Mouse (Mus musculus): Measurements from ENCODE around the gene Tmem132c. TPM values are rescaled to one million over a fixed set of nuclear protein-coding genes. Genes with fewer than 3 reads are reported as not detected.
A peak's percentile ranks its signal among the peaks of the same experiment; 100 is the strongest.

The Tmem132c gene
- polyA plus RNA-seq, 1 experiment from 2014 or later: 51.8 TPM

DNA sequence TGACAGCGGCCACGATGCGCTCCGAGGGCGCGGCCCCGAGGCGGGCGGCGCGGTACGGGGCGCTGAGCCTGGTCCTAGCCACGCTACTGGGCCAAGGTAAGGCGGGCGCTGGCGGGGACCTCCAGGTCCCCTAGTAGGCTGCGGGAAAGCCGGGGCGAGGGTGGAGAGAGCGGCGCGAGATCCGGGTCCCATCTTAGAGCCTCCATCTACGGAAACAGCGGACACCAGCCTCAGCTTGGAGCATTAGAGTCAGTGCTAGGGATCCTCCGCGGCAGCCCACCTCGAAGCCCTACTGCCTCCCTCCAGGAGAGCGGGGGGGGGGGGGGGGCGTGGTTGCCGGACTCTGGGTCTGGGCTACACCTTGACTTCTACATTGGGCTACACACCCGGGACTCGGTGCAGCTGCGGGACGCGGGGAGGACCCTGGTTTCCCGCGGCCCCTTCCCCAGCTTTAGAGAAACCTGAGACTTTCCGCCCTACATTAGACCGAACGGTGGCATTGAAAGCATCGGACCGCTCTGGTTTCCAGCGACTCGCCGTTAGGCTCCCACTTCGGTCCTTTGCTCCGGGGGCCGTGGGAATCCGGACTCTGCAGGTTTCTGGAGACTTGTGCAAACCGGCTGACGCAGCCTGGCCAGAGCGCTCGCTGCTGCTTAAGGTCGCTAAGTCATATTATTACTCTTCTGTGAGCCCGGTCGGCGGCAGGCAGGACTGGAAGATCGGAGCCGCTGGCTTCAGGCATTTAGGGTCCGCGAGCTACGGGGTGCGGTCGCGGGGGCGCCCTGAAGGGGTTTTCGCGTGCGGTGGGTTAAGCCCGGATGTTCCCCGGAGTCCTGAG, 536 bp downstream of the Tmem132c start:
- Histone ChIP-seq H3K27ac (peak overlapping the region; percentile 84), H3K4me1 (peaks cover 18% of the 10 kb centered on the region), H3K9ac (peak overlapping the region; percentile 68), H3K4me2 (replicated peaks) (peak overlapping the region; percentile 84), H3K27me3 (peaks cover 3% of the 10 kb centered on the region; the same call in 1 of the 2 replicates), H3K4me3 (peak overlapping the region; percentile 75), H3K9me3 (peaks cover 4% of the 10 kb centered on the region), H3K36me3 (no peaks in the 10 kb centered on the region)
- WGBS: under 1% methylated on average over 71 of the region's 73 CpGs
- peak; percentile 71 for ATAC-seq (ENCODE audit: insufficient number of reproducible peaks, insufficient read depth, low FRiP score, low TSS enrichment)

DNA sequence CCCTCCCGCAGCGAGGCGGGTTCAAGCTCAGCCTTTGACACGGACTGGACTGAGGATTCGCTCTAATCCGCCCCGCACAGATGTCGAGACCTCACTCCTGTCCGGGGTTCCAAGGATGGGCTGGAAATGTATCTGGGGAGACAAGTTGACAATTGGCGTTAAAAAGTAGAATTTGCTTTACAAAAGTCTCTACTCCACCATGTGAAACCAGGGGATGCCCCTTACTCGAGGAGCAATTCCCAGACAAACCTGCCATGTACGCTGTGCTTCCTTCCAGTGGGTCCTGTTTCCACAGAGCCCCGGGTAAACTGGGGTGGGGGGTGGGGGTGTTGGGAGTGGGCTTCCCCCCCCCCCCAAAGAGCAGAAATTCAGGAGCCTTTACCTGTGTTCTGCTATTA, 1.2 kb downstream of the Tmem132c start:
- Histone ChIP-seq H3K4me2 (replicated peaks) (peak overlapping the region; percentile 84), H3K9me3 (peaks cover 4% of the 10 kb centered on the region), H3K27ac (no peak overlapping the region), H3K27me3 (peaks cover 3% of the 10 kb centered on the region; the same call in 1 of the 2 replicates), H3K9ac (peak overlapping the region; percentile 68), H3K36me3 (no peaks in the 10 kb centered on the region), H3K4me3 (peak overlapping the region; percentile 75), H3K4me1 (peaks cover 18% of the 10 kb centered on the region)
- no peak for ATAC-seq (ENCODE audit: insufficient number of reproducible peaks, insufficient read depth, low FRiP score, low TSS enrichment)
- 2% methylated on average over 13 of the region's 13 CpGs for WGBS

DNA sequence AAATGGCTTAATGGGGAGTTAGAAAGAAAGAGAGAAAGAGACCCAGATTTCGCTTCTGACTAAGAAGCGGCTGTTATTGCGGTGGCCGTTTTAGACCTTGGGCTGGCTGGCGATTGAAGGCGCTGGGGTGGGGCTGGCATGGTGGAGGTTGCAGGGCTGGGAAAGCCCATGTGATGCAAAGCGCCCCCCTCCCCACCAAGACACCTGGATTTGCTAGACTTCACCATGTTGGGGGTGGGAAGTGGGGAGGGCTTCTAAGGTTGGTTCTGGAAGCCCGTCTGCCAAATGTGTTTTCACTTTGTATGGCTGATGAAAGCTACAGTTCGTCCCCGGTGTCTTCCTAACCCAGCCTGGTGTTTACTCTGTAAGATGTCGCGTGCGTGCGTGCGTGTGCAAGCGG, 1.6 kb downstream of the Tmem132c start:
- peaks cover 18% of the 10 kb centered on the region for H3K4me1 ChIP-seq
- H3K4me3 ChIP-seq: peak overlapping the region; percentile 75
- peaks cover 4% of the 10 kb centered on the region for H3K9me3 ChIP-seq
- H3K27me3 ChIP-seq: 0 out of 2 replicates have a peak, but pooled peaks cover 3% of the 10 kb centered on the region
- H3K9ac ChIP-seq: peak overlapping the region; percentile 68
- no peak overlapping the region for H3K27ac ChIP-seq
- ATAC-seq (ENCODE audit: insufficient number of reproducible peaks, insufficient read depth, low FRiP score, low TSS enrichment): no peak
- 0% methylated on average over 16 of the region's 16 CpGs for WGBS
- peak overlapping the region; percentile 84 for H3K4me2 ChIP-seq (replicated peaks)
- H3K36me3 ChIP-seq: no peaks in the 10 kb centered on the region

DNA sequence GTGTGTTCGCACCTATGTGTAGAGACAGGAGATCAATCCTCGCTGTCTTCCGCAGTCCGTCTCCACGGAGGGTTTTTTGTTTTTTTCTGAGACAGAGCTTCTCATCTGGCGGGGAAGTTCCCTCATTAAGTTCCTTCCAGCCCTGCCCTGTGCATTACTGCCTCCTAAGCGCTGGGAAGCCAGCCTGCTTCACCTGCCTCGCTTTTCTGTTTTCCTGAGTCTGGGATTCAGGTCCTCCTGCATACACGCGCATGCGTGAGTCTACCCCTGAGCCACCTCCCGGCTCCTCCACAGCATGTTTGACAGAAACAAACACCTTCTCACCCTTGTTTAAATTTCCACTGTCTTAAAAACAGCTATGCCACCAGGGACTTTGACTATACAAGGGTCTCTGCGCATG, 2.0 kb downstream of the Tmem132c start:
- ATAC-seq (ENCODE audit: insufficient number of reproducible peaks, insufficient read depth, low FRiP score, low TSS enrichment): no peak
- Histone ChIP-seq H3K4me2 (replicated peaks) (peak overlapping the region; percentile 84), H3K9ac (peak overlapping the region; percentile 68), H3K36me3 (no peaks in the 10 kb centered on the region), H3K4me3 (peak overlapping the region; percentile 75), H3K4me1 (peaks cover 18% of the 10 kb centered on the region), H3K27me3 (0 out of 2 replicates have a peak, but pooled peaks cover 3% of the 10 kb centered on the region), H3K9me3 (peaks cover 4% of the 10 kb centered on the region), H3K27ac (no peak overlapping the region)
- WGBS: 6% methylated on average over 13 of the region's 13 CpGs

DNA sequence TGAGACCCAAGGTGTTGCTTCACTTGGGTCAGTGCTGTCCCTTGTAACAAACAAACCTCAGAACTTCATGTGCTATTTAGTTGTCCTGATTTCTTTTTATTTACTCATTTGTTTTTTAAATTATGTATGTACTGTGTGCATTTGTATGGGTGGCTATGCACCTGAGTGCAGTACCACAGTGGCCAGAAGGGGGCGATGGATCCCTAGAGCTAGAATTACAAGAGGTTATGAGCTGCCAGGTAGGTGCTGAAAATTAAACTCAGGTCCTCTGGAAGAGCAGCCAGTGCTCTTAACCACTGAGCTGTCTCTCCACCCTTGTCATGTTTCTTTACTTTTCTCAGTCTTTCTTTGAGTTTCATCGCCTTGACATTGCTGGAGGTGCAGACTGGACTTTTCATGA, 11.7 kb downstream of the Tmem132c start:
- Histone ChIP-seq H3K4me1 (0 out of 2 replicates have a peak, but pooled peaks cover 3% of the 10 kb centered on the region), H3K9me3 (no peaks in the 10 kb centered on the region), H3K9ac (no peak overlapping the region), H3K4me3 (no peak overlapping the region), H3K27ac (no peak overlapping the region), H3K36me3 (no peaks in the 10 kb centered on the region), H3K4me2 (replicated peaks) (no peak overlapping the region), H3K27me3 (no peaks in the 10 kb centered on the region)
- WGBS: 61% methylated on average over 2 of the region's 2 CpGs
- no peak for ATAC-seq (ENCODE audit: insufficient number of reproducible peaks, insufficient read depth, low FRiP score, low TSS enrichment)

DNA sequence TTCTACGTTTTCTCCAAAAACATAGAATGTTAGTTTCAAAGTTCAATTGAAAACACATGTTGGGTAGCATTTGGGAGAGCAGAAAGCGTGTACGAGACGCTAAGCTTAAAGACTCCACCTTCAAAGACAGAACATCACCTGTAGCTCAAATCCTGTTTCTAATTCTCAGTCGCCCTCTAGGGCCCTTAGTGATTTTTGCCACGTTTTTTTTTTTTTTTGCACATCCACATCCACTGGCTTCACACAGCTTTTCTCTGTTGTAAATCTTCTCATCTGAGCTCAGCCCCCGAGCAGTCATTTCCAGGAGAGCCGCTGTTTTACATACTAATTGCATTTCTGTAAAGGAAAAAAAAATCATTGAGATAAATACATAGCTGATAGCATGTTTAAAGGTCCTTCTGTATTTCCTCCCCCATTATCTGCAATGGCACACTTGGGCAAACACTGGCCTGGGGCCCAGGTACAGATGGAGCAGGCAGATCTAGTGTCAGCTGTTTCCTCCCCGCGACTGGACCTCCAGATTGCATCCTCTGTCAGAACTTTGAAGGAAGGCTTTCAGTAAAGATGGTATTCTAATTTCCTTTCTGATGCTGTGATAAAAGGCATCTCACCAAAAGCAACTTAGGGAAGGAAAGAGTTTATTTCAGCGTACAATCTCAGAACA, 15.5 kb downstream of the Tmem132c start:
- 43% methylated on average over 11 of the region's 11 CpGs for WGBS
- Histone ChIP-seq H3K27me3 (no peaks in the 10 kb centered on the region), H3K4me3 (no peak overlapping the region), H3K4me2 (replicated peaks) (no peak overlapping the region), H3K4me1 (0 out of 2 replicates have a peak, but pooled peaks cover 3% of the 10 kb centered on the region), H3K9ac (no peak overlapping the region), H3K36me3 (no peaks in the 10 kb centered on the region), H3K27ac (no peak overlapping the region), H3K9me3 (no peaks in the 10 kb centered on the region)
- ATAC-seq (ENCODE audit: insufficient number of reproducible peaks, insufficient read depth, low FRiP score, low TSS enrichment): no peak

DNA sequence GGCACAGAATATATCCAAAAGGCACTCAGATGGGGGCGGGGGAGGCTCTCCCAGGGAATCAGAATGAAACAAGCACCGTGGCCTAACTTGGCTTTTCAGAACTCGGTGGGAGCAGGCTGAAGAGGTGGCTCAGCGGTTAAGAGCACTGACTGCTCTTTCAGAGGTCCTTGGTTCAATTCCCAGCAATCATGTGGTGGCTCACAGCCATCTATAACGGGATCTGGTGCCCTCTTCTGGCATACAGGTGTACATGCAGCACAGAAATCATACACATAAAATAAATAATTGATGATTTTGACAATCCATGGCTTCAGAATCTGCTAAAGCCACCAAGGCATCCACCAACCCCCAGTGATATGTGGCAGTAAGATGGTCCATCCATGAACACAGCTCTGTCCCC, 20.5 kb downstream of the Tmem132c start:
- Histone ChIP-seq H3K27ac (no peak overlapping the region), H3K9ac (no peak overlapping the region), H3K9me3 (no peaks in the 10 kb centered on the region), H3K4me2 (replicated peaks) (no peak overlapping the region), H3K27me3 (no peaks in the 10 kb centered on the region), H3K4me3 (no peak overlapping the region), H3K4me1 (0 out of 2 replicates have a peak, but pooled peaks cover 2% of the 10 kb centered on the region), H3K36me3 (no peaks in the 10 kb centered on the region)
- 85% methylated on average over 5 of the region's 5 CpGs for WGBS
- no peak for ATAC-seq (ENCODE audit: insufficient number of reproducible peaks, insufficient read depth, low FRiP score, low TSS enrichment)

DNA sequence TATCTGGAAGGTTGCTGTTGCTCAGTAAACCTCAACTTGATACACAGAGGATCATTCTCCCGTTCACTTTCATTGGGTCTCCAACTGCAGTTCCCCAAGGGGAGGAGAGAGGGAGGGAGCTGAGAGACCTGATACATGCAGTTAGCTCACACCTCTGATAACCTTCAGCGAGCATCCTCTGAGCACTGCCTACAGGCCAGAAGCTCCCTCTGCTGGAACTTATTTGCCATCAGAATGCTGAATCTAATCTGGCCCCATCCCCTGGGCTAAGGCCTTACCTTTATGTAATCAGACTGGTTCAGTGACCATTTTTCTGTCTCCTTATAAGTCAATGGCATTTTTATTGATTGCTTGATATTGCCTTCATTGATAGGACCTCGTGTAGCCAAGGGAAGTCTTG, 29.5 kb downstream of the Tmem132c start:
- H3K4me2 ChIP-seq (replicated peaks): no peak overlapping the region
- H3K36me3 ChIP-seq: no peaks in the 10 kb centered on the region
- no peak overlapping the region for H3K9ac ChIP-seq
- no peaks in the 10 kb centered on the region for H3K27me3 ChIP-seq
- no peak overlapping the region for H3K27ac ChIP-seq
- H3K4me3 ChIP-seq: no peak overlapping the region
- no peaks in the 10 kb centered on the region for H3K4me1 ChIP-seq
- ATAC-seq (ENCODE audit: insufficient number of reproducible peaks, insufficient read depth, low FRiP score, low TSS enrichment): no peak
- WGBS: 53% methylated on average over 3 of the region's 3 CpGs
- H3K9me3 ChIP-seq: no peaks in the 10 kb centered on the region

DNA sequence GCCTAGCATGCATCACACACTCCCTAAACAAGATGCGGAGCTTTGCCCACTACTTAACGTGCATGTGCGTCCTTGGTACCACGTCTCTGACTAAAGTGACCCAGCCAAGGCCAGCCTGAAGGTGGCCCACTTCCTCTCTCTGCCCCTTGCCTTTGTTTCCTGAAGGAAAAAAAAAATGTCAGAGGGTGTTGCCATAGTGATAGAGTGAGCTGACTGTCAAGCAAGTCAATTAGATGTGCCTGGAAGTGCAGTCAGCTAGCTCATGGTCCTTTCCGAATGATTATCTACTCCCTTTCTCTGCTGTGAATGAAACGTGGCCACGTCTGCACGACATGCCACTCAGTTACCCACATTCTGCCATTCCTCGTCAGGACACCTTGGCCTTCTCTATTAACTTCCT, 37.9 kb downstream of the Tmem132c start:
- H3K27ac ChIP-seq: no peak overlapping the region
- no peaks in the 10 kb centered on the region for H3K27me3 ChIP-seq
- no peak overlapping the region for H3K9ac ChIP-seq
- no peak overlapping the region for H3K4me2 ChIP-seq (replicated peaks)
- H3K4me3 ChIP-seq: no peak overlapping the region
- H3K36me3 ChIP-seq: no peaks in the 10 kb centered on the region
- ATAC-seq (ENCODE audit: insufficient number of reproducible peaks, insufficient read depth, low FRiP score, low TSS enrichment): no peak
- H3K4me1 ChIP-seq: peaks cover 9% of the 10 kb centered on the region; the same call in 1 of the 2 replicates
- H3K9me3 ChIP-seq: no peaks in the 10 kb centered on the region
- 80% methylated on average over 9 of the region's 9 CpGs for WGBS

DNA sequence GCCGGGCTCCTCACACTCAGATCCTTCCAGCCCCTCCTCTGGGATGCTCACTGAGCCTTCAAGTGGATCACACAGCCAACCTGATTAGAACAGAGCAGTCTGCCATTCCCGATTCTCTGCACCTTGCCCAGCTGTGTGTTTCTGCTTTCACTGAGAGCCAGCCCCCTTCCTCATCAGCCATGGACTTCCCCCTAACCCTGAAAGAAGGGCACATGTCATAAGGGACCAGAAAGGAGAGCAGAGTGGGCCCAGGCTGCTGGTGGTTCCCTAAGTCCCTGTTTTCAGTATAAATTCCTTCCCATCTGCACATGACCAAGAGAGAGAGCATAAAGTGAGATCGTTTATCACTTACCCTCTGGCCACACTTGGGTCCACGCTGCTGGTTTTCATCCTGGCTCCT, 39.6 kb downstream of the Tmem132c start:
- Histone ChIP-seq H3K27ac (no peak overlapping the region), H3K4me3 (no peak overlapping the region), H3K9me3 (no peaks in the 10 kb centered on the region), H3K4me2 (replicated peaks) (no peak overlapping the region), H3K9ac (no peak overlapping the region), H3K36me3 (0 out of 2 replicates have a peak, but pooled peaks cover 2% of the 10 kb centered on the region), H3K27me3 (no peaks in the 10 kb centered on the region), H3K4me1 (peaks cover 9% of the 10 kb centered on the region; the same call in 1 of the 2 replicates)
- WGBS: 65% methylated on average over 4 of the region's 4 CpGs
- no peak for ATAC-seq (ENCODE audit: insufficient number of reproducible peaks, insufficient read depth, low FRiP score, low TSS enrichment)

DNA sequence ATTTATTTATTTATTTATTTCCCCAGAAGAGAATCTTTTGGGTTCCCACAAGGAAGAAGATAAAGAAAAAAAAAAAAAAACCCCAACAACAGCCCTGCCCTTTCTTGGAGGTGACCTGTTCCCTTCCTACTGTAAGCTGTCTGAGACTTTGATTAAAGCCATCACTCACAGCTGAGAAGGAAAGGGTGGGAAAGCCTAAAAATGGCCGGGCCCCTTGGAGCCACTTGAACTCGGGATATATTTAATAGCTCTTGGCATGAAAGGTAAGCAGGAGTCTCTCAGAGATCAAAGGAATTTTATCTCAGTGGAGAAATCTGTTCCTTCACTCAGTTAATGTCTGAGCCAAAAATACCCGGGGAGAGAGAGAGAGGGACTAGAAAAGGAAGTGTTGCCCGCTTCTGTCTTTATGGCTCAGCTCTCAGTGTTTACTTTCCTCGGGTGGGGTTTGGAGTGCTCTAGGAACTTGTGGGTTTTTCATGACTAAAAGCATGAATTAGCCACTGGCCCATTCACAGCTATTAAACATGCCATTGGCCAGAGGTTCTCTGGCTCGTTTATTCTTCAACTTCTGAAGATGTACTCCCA, 41.0 kb downstream of the Tmem132c start:
- H3K36me3 ChIP-seq: 0 out of 2 replicates have a peak, but pooled peaks cover 6% of the 10 kb centered on the region
- peaks cover 9% of the 10 kb centered on the region; the same call in 1 of the 2 replicates for H3K4me1 ChIP-seq
- 37% methylated on average over 6 of the region's 6 CpGs for WGBS
- no peak overlapping the region for H3K4me3 ChIP-seq
- H3K4me2 ChIP-seq (replicated peaks): no peak overlapping the region
- no peak overlapping the region for H3K9ac ChIP-seq
- H3K27ac ChIP-seq: no peak overlapping the region
- no peaks in the 10 kb centered on the region for H3K27me3 ChIP-seq
- no peaks in the 10 kb centered on the region for H3K9me3 ChIP-seq
- ATAC-seq (ENCODE audit: insufficient number of reproducible peaks, insufficient read depth, low FRiP score, low TSS enrichment): no peak
